Mouse (Mus musculus): ENCODE measurements at regions not wholly inside any gene's neighbourhood (a gene's known extent, or its start where the extent isn't known, plus 50 kb on each side); places are given as distances from the start of the nearest gene placed in this dataset.

GRCm38 (mm10) chr14:106007769-106008168, 98.2 kb upstream of the Trim52 start:
- TF ChIP-seq CTCF (conservative IDR thresholded peaks at IDR 0.05 in 1 of 2, IDR thresholded peaks at IDR 0.05 in 1 of 2; ENCODE audit: low read depth in 2 of 2, low read length in 2 of 2), result no peak
- TF ChIP-seq PAX5 (IDR thresholded peaks at IDR 0.05; ENCODE audit: low read length), result no peak
- no peak for TF ChIP-seq HCFC1 (IDR thresholded peaks at IDR 0.05; ENCODE audit: low read depth, low read length)
- TF ChIP-seq POLR2A (IDR thresholded peaks at IDR 0.05; ENCODE audit: low read depth, low read length), result no peak
- no peak for TF ChIP-seq USF1 (IDR thresholded peaks at IDR 0.05; ENCODE audit: low read depth, low read length)
- no peak for TF ChIP-seq NRF1 (IDR thresholded peaks at IDR 0.05; ENCODE audit: low read depth, low read length)

Measured in CH12.LX (cell line).